Mouse (Mus musculus): ENCODE measurements at regions not wholly inside any gene's neighbourhood (a gene's known extent, or its start where the extent isn't known, plus 50 kb on each side); places are given as distances from the start of the nearest gene placed in this dataset.

GRCm38 (mm10) chr11:114313652-114314051, 246.8 kb upstream of the Sdk2 start:
- no peak for DNase-seq

- no peak for DNase-seq
These were observed 244.8 kb upstream of the Sdk2 start for GRCm38 (mm10) chr11:114311640-114312039.

GRCm38 (mm10) chr11:114303636-114304354, 236.9 kb upstream of the Sdk2 start:
- DNase-seq = no peak

- no peak for DNase-seq
These were observed 233.9 kb upstream of the Sdk2 start for GRCm38 (mm10) chr11:114300611-114301319.

- no peak for DNase-seq
These were observed 230.0 kb upstream of the Sdk2 start for GRCm38 (mm10) chr11:114296816-114297334.

- DNase-seq = peak; percentile 20
These were observed 227.8 kb upstream of the Sdk2 start for GRCm38 (mm10) chr11:114294511-114295250.

- no peak for DNase-seq
These were observed 224.4 kb upstream of the Sdk2 start for GRCm38 (mm10) chr11:114291258-114291657.

- no peak for DNase-seq
These were observed 223.1 kb upstream of the Sdk2 start for GRCm38 (mm10) chr11:114289946-114290345.

GRCm38 (mm10) chr11:114284820-114285666, 218.2 kb upstream of the Sdk2 start:
- no peak for DNase-seq

GRCm38 (mm10) chr11:114283208-114283607, 216.4 kb upstream of the Sdk2 start:
- no peak for DNase-seq

GRCm38 (mm10) chr11:114282566-114282965, 215.7 kb upstream of the Sdk2 start:
- DNase-seq = no peak

GRCm38 (mm10) chr11:114281846-114282245, 215.0 kb upstream of the Sdk2 start:
- no peak for DNase-seq

- DNase-seq = no peak
These were observed 214.3 kb upstream of the Sdk2 start for GRCm38 (mm10) chr11:114281041-114281695.

GRCm38 (mm10) chr11:114277513-114278304, 210.9 kb upstream of the Sdk2 start:
- no peak for DNase-seq

- no peak for DNase-seq
These were observed 203.7 kb upstream of the Sdk2 start for GRCm38 (mm10) chr11:114270358-114271072.

- no peak for DNase-seq
These were observed 195.1 kb upstream of the Sdk2 start for GRCm38 (mm10) chr11:114261959-114262358.

- DNase-seq = no peak
These were observed 191.4 kb upstream of the Sdk2 start for GRCm38 (mm10) chr11:114258218-114258617.

- DNase-seq = no peak
These were observed 190.9 kb upstream of the Sdk2 start for GRCm38 (mm10) chr11:114257756-114258155.

GRCm38 (mm10) chr11:114257061-114257460, 190.2 kb upstream of the Sdk2 start:
- no peak for DNase-seq

GRCm38 (mm10) chr11:114254344-114254743, 187.5 kb upstream of the Sdk2 start:
- no peak for DNase-seq
